Mouse (Mus musculus) adrenal gland, adult 10 weeks (tissue): ENCODE data around the gene Gm49318. TPM values are rescaled to one million over a fixed set of nuclear protein-coding genes. Genes with fewer than 3 reads are reported as not detected.

Source experiments
- polyA plus RNA-seq: library from polyadenylated mRNA; stranded (reverse); fragments of 350-450 nt; fragmentation: Illumina TruSeq; extraction: RNeasy Lipid Tissue Mini Kit (QIAGEN cat#74804); gene quantifications from one replicate; pipeline ENCODE4 v1.2.3, GENCODE M21; 2014; ENCODE audit warnings: low read depth, low replicate concordance

Gene Gm49318
- not detected for polyA plus RNA-seq

GRCm38 (mm10) chr9:22070791-22071573 is at the start of gene Gm49318, which contains the start of gene Zfp653:
Gm49318 (minus strand) TSS chr9:22071259.
Zfp653 (minus strand) TSS chr9:22071376.

DNA sequence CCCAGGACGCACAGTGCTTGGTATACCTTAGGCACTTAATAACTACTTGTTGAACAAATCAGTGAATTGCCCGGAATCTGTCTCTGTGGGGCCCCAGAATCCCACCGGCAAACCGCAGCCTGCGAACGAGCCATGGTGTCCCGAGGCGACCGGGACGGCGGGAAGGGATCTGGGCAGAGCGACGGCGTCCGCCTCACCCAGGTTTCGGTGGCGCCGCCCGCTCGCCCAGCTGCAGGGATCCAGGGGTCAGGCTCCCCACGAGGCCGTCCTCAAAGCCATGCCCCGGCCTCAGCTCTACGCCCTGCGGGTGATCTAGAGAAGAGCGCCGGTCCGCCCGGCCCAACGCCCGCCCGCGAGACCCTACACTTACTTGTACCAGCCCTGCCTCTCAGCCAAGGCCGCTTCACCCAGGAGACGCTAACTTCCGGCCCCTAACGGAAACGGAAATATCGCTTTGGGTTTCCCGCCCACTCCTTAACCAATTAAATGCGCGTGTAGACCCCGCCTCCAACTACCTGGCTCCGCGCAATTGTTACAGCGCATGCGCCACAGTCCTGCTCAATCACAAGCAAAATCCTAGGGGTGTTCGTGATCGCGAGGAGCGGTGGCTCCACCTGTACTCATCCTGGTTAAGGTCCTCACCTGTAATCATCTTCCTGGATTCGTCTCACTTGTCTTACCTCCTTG is 45.8 kb upstream of the Gm49318 start, which contains the start of gene Elof1:
Gene Elof1, minus strand, starts transcription at position 433 of the 687 bp plus-strand sequence.

GRCm38 (mm10) chr9:22098993-22099696 is 28.1 kb upstream of the Gm49318 start, which contains the start of gene Cnn1:
Cnn1 (plus strand) TSS chr9:22099216.

DNA sequence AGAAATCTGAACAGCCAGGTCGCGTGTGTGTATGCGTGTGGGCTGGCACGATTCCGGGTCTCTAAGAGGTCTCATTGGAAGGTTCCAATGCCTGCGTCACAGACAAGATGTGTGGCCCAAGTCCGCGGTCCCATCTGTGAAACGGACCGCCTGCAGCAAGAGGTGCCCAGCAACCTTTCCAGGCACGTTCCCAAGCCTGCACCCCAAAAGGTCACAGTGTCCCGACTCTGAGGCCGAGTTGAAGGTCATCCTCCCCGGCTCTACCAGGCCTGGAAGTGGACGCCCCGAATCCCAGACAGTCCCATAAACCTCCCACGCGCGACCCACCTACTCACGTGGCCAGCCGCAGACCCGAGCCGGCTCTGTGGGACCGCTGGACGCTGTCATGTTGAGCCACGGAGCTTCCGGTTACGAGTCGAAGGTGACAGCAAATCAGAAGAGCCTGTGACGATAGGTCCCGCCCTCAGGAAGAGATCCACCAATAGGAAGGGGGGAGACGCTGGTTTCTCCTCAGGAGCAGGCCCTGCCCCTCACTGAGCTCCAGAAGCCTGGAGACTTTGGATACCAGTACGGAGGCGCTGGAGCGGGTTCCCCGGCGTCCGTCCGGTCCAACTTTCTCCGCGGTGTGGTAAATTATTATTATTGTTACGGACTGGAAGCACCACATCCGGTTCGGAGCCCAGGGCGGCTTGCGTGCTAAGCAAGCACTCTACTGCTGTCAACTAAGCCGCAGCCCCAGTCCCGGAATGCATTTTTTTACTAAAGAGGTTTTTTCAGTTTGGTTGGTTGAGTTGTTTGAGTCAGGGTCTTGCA is 14.2 kb upstream of the Gm49318 start, which contains the start of gene Ecsit:
Gene Ecsit, minus strand, starts transcription at position 417 of the 813 bp plus-strand sequence.

DNA sequence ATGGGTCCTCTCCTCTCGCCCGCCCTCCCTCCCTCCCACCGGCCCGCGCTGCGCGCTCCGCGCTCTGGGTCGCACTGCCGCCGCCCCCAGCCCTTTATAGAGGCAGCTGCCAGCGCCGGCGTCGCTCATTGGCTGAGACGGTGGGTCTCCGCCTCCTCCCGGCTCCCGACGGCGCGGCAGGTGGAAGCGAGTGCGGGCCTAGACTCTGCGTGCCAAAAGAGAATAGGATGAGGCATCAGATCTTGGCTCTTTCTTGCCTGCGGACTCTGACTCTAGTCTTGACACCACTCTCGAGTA is 19.2 kb downstream of the Gm49318 start, which contains the start of gene Elavl3:
Gene Elavl3, minus strand, starts transcription at position 66 of the 297 bp plus-strand sequence.

GRCm38 (mm10) chr9:22002194-22003162 is 68.6 kb downstream of the Gm49318 start, which contains the start of the genes Ccdc151 and Prkcsh:
Ccdc151 (minus strand) TSS chr9:22002634.
Prkcsh (plus strand) TSS chr9:22002806.

GRCm38 (mm10) chr9:21989230-21990110 is 81.6 kb downstream of the Gm49318 start, which contains the start of gene Rgl3:
Rgl3 (minus strand) TSS chr9:21989446.

Other genes with a start within 250 kb of the Gm49318 start
- gene Angptl8, start 235.7 kb downstream of the Gm49318 start, polyA plus RNA-seq: not detected
- 2.9 TPM for gene Dock6, start 218.6 kb downstream of the Gm49318 start, polyA plus RNA-seq
- 14.0 TPM for gene Rab3d, start 153.1 kb downstream of the Gm49318 start, polyA plus RNA-seq
- gene Ccdc159, start 143.8 kb downstream of the Gm49318 start, polyA plus RNA-seq: 0.99 TPM
- 8.9 TPM for gene Tmem205, start 143.7 kb downstream of the Gm49318 start, polyA plus RNA-seq
- 2.2 TPM for gene Plppr2, start 134.2 kb downstream of the Gm49318 start, polyA plus RNA-seq
- 10.1 TPM for gene Swsap1, start 115.5 kb downstream of the Gm49318 start, polyA plus RNA-seq
- not detected for gene Epor, start 107.8 kb downstream of the Gm49318 start, polyA plus RNA-seq
- 2.8 TPM for gene Rgl3, start 81.8 kb downstream of the Gm49318 start, polyA plus RNA-seq
- gene Ccdc151, start 68.6 kb downstream of the Gm49318 start, polyA plus RNA-seq: 0.76 TPM
- 10.0 TPM for gene Prkcsh, start 68.5 kb downstream of the Gm49318 start, polyA plus RNA-seq
- gene Elavl3, start 19.2 kb downstream of the Gm49318 start, polyA plus RNA-seq: 1.1 TPM
- gene Zfp653, start 117 bp upstream of the Gm49318 start, polyA plus RNA-seq: not detected
- 4.3 TPM for gene Ecsit, start 14.2 kb upstream of the Gm49318 start, polyA plus RNA-seq
- 3.6 TPM for gene Cnn1, start 28.0 kb upstream of the Gm49318 start, polyA plus RNA-seq
- gene Elof1, start 45.9 kb upstream of the Gm49318 start, polyA plus RNA-seq: 8.3 TPM
- 5.2 TPM for gene Acp5, start 64.5 kb upstream of the Gm49318 start, polyA plus RNA-seq
- 5.1 TPM for gene Pigyl, start 85.6 kb upstream of the Gm49318 start, polyA plus RNA-seq
- 6.4 TPM for gene Zfp872, start 116.8 kb upstream of the Gm49318 start, polyA plus RNA-seq
- 105 TPM for gene Zfp809, start 154.5 kb upstream of the Gm49318 start, polyA plus RNA-seq
- gene Zfp599, start 188.6 kb upstream of the Gm49318 start, polyA plus RNA-seq: 0.64 TPM
- gene Zfp810, start 236.4 kb upstream of the Gm49318 start, polyA plus RNA-seq: 18.8 TPM